Mouse (Mus musculus) E14TG2a.4 (cell line): ENCODE data around the gene Smtnl1.
A peak's percentile ranks its signal among the peaks of the same experiment; 100 is the strongest.
"Not testable (repeated sequence)": the region's sequence is repeated elsewhere in the genome, so short reads cannot be mapped to it uniquely, and the experiment has no call there.

Source experiments
- H3K27me3 ChIP-seq: 2 replicates; pipeline ENCODE4 v1.6.1; 2014; ENCODE audit warnings: low read length, control low read depth; ENCODE audit not compliant: insufficient read depth
- H3K36me3 ChIP-seq: 2 replicates; pipeline ENCODE4 v1.6.1; 2014; ENCODE audit warnings: low read length, control low read depth; ENCODE audit not compliant: insufficient read depth
- H3K4me1 ChIP-seq: replicated peaks from 2 replicates; pipeline ENCODE4 v1.6.1; 2014; ENCODE audit warnings: low read depth, low read length, control low read depth
- H3K4me3 ChIP-seq: replicated peaks from 2 replicates; pipeline ENCODE4 v1.5.1; 2014; ENCODE audit warnings: mild to moderate bottlenecking, low read length
- H3K9me3 ChIP-seq: 2 replicates; pipeline ENCODE4 v1.6.1; 2014; ENCODE audit warnings: low read length, control low read depth
- CTCF ChIP-seq: conservative IDR thresholded peaks from 2 replicates; pipeline ENCODE4 v1.5.1; 2014; ENCODE audit warnings: low read length
- NANOG ChIP-seq: IDR thresholded peaks from 2 replicates; pipeline ENCODE4 v1.6.1; 2014; ENCODE audit warnings: borderline replicate concordance, low read length, mixed read lengths
- POU5F1 ChIP-seq: IDR thresholded peaks from 2 replicates; pipeline ENCODE4 v1.6.1; 2014; ENCODE audit warnings: low read length, borderline replicate concordance

Gene Smtnl1

GRCm38 (mm10) chr2:84806546-84806945 is 15.9 kb downstream of the Smtnl1 start:
- H3K9me3 ChIP-seq: peaks cover 34% of the 10 kb centered on the region
- no peak overlapping the region for H3K4me3 ChIP-seq
- H3K36me3 ChIP-seq: peaks cover 4% of the 10 kb centered on the region; the same call in 1 of the 2 replicates
- peaks cover 16% of the 10 kb centered on the region for H3K4me1 ChIP-seq
- no peak for TF ChIP-seq NANOG
- TF ChIP-seq CTCF: no peak
- no peak for TF ChIP-seq POU5F1
- H3K27me3 ChIP-seq: peaks cover 13% of the 10 kb centered on the region

- H3K36me3 ChIP-seq: no peaks in the 10 kb centered on the region
- TF ChIP-seq NANOG (no peak), CTCF (no peak), POU5F1 (no peak)
- H3K4me3 ChIP-seq: no peak overlapping the region
- peaks cover 27% of the 10 kb centered on the region for H3K27me3 ChIP-seq
- H3K9me3 ChIP-seq: peaks cover 12% of the 10 kb centered on the region
- H3K4me1 ChIP-seq: peaks cover 20% of the 10 kb centered on the region
Observed at GRCm38 (mm10) chr2:84803963-84804362, 18.5 kb downstream of the Smtnl1 start.

DNA sequence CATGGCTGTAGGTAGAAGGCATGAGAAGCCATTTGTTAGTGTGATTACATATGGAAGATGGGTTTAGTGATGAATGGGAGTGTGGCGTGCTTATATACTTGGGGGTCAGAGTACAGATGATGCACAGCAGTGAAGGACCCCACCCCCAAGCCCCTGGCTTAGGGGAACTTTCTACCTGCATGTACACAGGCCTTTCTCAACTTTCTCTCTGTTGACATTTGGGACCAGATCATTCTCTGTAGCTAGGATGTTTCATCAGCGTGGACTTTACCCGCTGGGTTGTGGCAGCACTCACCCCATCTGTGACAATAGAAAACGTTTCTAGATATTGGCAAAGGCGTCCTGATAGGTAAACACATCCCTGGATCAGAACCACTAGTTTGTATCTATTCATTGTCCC is 21.2 kb downstream of the Smtnl1 start:
- Histone ChIP-seq H3K27me3 (peaks cover 35% of the 10 kb centered on the region), H3K4me1 (peaks cover 26% of the 10 kb centered on the region)
- H3K36me3 ChIP-seq, H3K4me3 ChIP-seq, H3K9me3 ChIP-seq: not testable (repeated sequence)

DNA sequence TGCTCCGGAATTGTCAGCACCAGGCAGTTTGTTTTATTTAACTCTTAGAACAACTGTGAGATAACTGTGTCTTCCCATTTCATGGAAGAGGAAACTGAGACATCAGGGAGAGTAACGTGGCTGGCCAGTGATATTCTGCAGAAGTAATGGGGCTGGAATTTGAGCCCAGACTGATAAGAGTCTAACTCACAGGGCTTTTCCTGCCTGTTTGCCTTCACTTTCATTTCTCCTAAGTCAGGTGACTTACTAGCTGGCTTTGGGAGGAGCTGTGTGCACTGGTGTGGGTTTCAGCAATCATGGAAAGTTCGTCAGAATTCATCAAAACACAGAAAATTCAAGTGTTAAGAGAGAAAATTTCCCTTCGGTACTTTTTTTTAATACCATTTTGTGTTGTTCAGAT is 22.1 kb downstream of the Smtnl1 start:
- Histone ChIP-seq H3K9me3 (peaks cover 7% of the 10 kb centered on the region), H3K27me3 (peaks cover 35% of the 10 kb centered on the region), H3K4me1 (peaks cover 21% of the 10 kb centered on the region), H3K36me3 (no peaks in the 10 kb centered on the region), H3K4me3 (no peak overlapping the region)
- TF ChIP-seq NANOG: no peak
- no peak for TF ChIP-seq CTCF
- TF ChIP-seq POU5F1: no peak

- no peak for TF ChIP-seq NANOG
- TF ChIP-seq CTCF: peak; percentile 58
- Histone ChIP-seq H3K36me3 (no peaks in the 10 kb centered on the region), H3K4me3 (peak overlapping the region; percentile 80), H3K9me3 (peaks cover 19% of the 10 kb centered on the region), H3K27me3 (peaks cover 35% of the 10 kb centered on the region), H3K4me1 (peaks cover 21% of the 10 kb centered on the region)
Observed at GRCm38 (mm10) chr2:84799041-84799561, 23.4 kb downstream of the Smtnl1 start.

DNA sequence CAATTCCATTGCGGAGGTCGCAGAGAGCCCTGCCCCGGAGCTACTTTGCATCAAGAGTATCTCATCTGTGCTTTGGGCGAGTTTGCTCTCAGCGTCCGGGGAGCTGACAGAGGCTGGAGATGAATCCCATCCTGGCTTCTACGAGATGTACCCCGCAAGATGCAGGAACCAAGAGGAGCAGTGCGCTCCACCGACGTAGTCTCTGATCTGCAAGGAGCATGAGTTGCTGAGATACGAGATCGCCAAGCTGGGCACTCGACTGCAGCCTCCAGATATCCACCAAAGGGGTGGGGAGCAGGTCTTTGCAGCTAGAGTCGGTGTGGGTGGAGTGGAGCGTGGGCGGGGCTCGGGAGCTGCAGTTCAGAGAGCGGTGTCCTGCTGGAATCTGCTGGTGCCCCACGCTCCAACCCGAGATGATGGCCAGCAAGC is 23.9 kb downstream of the Smtnl1 start, which contains the start of gene Ube2l6:
TSS of gene Ube2l6 (plus strand) at position 336 of the 429 bp plus-strand sequence.
- peaks cover 21% of the 10 kb centered on the region for H3K4me1 ChIP-seq
- H3K36me3 ChIP-seq: no peaks in the 10 kb centered on the region
- TF ChIP-seq POU5F1 (no peak), NANOG (no peak), CTCF (no peak)
- H3K27me3 ChIP-seq: peaks cover 35% of the 10 kb centered on the region
- peaks cover 25% of the 10 kb centered on the region for H3K9me3 ChIP-seq
- H3K4me3 ChIP-seq: peak within 1 kb of the TSS; percentile 80

DNA sequence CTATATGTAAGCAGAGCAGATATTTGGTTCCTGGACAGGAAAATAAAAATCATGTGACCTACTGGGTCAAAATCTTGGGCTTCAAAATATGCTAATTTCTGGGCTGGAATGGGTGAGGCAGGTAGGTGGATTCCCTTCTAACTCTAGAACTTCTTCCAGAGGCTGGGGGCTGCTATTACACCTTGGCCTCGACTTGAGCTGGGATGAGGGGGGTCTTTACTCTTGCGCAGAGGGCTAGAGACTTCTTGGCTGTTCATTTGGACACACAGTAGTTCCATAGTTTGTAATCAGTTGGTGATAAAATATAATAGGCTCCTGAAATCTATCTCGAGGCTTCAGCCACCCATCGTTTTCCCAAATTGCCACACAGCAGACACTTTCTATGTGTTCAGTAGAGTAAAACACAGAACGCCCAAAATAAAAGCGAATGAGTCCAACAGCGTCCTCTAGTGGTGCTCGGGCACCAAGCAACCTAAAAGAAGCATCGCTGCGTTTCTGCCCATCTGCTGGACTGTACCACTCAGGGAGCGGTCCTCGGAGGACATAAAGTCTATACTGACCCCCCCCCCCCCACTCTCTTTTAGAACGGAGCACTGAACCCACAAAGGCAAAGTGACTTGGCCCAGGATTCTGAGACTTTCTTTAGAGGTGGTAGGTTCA is 24.5 kb downstream of the Smtnl1 start:
- H3K27me3 ChIP-seq: peaks cover 35% of the 10 kb centered on the region
- no peak for TF ChIP-seq POU5F1
- peak; percentile 98 for TF ChIP-seq CTCF
- peaks cover 21% of the 10 kb centered on the region for H3K4me1 ChIP-seq
- peaks cover 27% of the 10 kb centered on the region for H3K9me3 ChIP-seq
- no peaks in the 10 kb centered on the region for H3K36me3 ChIP-seq
- peak overlapping the region; percentile 80 for H3K4me3 ChIP-seq

GRCm38 (mm10) chr2:84793871-84794270 is 28.6 kb downstream of the Smtnl1 start:
- H3K4me1 ChIP-seq: peaks cover 23% of the 10 kb centered on the region
- TF ChIP-seq NANOG (no peak), POU5F1 (no peak), CTCF (no peak)
- H3K9me3 ChIP-seq: peaks cover 27% of the 10 kb centered on the region
- no peaks in the 10 kb centered on the region for H3K36me3 ChIP-seq
- H3K4me3 ChIP-seq: no peak overlapping the region
- peaks cover 14% of the 10 kb centered on the region for H3K27me3 ChIP-seq

- Histone ChIP-seq H3K36me3 (no peaks in the 10 kb centered on the region), H3K4me1 (peaks cover 16% of the 10 kb centered on the region), H3K27me3 (peaks cover 7% of the 10 kb centered on the region; the same call in 1 of the 2 replicates)
Observed at GRCm38 (mm10) chr2:84793154-84793553, 29.3 kb downstream of the Smtnl1 start.

More at GRCm38 (mm10) chr2:84793154-84793553, 29.3 kb downstream of the Smtnl1 start:
- no peak overlapping the region for H3K4me3 ChIP-seq
- TF ChIP-seq CTCF (no peak), NANOG (no peak), POU5F1 (no peak)
- peaks cover 27% of the 10 kb centered on the region for H3K9me3 ChIP-seq
